Mouse (Mus musculus) forebrain, embryonic 12.5 days (tissue): Measurements from ENCODE around the gene Etfbkmt. TPM values are rescaled to one million over a fixed set of nuclear protein-coding genes. Genes with fewer than 3 reads are reported as not detected.
"Not testable (repeated sequence)": the region's sequence is repeated elsewhere in the genome, so short reads cannot be mapped to it uniquely, and the experiment has no call there.

Experiments used
- ATAC-seq: fragments of 200-750 bp; cut with Nextera tagmentation; 2 replicates; pipeline ENCODE4 v1.8.0; 2017; ENCODE audit warnings: moderate TSS enrichment; ENCODE audit not compliant: low FRiP score
- H3K27ac ChIP-seq: fragments of 300-500 bp; sonication (generic); 2 replicates; pipeline ENCODE4 v1.5.1; 2016; ENCODE audit warnings: mild to moderate bottlenecking
- H3K27me3 ChIP-seq: fragments of 300-500 bp; sonication (generic); 2 replicates; pipeline ENCODE4 v1.6.1; 2016; ENCODE audit warnings: mild to moderate bottlenecking
- H3K36me3 ChIP-seq: fragments of 300-500 bp; sonication (generic); replicated peaks from 2 replicates; pipeline ENCODE4 v1.6.1; 2016; ENCODE audit warnings: mild to moderate bottlenecking
- H3K4me1 ChIP-seq: fragments of 300-500 bp; sonication (generic); 2 replicates; pipeline ENCODE4 v1.6.1; 2016
- H3K4me2 ChIP-seq: fragments of 300-500 bp; sonication (generic); 2 replicates; pipeline ENCODE4 v1.6.1; 2016; ENCODE audit warnings: mild to moderate bottlenecking, moderate library complexity
- H3K4me3 ChIP-seq: fragments of 300-500 bp; sonication (generic); replicated peaks from 2 replicates; pipeline ENCODE4 v1.5.1; 2016; ENCODE audit warnings: mild to moderate bottlenecking
- H3K9ac ChIP-seq: fragments of 300-500 bp; sonication (generic); 2 replicates; pipeline ENCODE4 v1.6.1; 2016; ENCODE audit warnings: mild to moderate bottlenecking
- H3K9me3 ChIP-seq: fragments of 300-500 bp; sonication (generic); 2 replicates; pipeline ENCODE4 v1.6.1; 2016
- WGBS: fragments of 180-500 bp; shearing (Covaris S2); methylation state at CpG from one replicate; pipeline ENCODE4 v1.1.7; 2016; 5-methylcytosine and 5-hydroxymethylcytosine counted together
- polyA plus RNA-seq: library from polyadenylated mRNA; unstranded; fragments of >200 nt; fragmentation: Nextera tagmentation; extraction: Ambion mirVana; gene quantifications from 2 replicates; pipeline ENCODE4 v1.2.1, GENCODE M21; 2016

The Etfbkmt gene
- polyA plus RNA-seq, 1 experiment from 2014 or later = 8.4 TPM

GRCm38 (mm10) chr6:149168436-149168835 is 28.8 kb downstream of the Etfbkmt start:
- WGBS = 91% methylated on average over 2 of the region's 2 CpGs
- Histone ChIP-seq H3K27ac (no peak overlapping the region), H3K27me3 (no peaks in the 10 kb centered on the region), H3K4me1 (no peaks in the 10 kb centered on the region), H3K9me3 (no peaks in the 10 kb centered on the region), H3K36me3 (peaks cover 45% of the 10 kb centered on the region), H3K9ac (no peak overlapping the region), H3K4me3 (no peak overlapping the region), H3K4me2 (no peak overlapping the region)
- ATAC-seq = no peak

GRCm38 (mm10) chr6:149169965-149170364 is 30.3 kb downstream of the Etfbkmt start:
- H3K4me2 ChIP-seq, H3K27ac ChIP-seq, H3K4me1 ChIP-seq, H3K9me3 ChIP-seq, H3K9ac ChIP-seq, ATAC-seq, H3K27me3 ChIP-seq, H3K4me3 ChIP-seq: not testable (repeated sequence)
- peaks cover 50% of the 10 kb centered on the region for H3K36me3 ChIP-seq
- WGBS = 89% methylated on average over 4 of the region's 4 CpGs

- Histone ChIP-seq H3K4me2 (no peak overlapping the region), H3K27me3 (no peaks in the 10 kb centered on the region), H3K9ac (no peak overlapping the region), H3K9me3 (peaks cover 8% of the 10 kb centered on the region), H3K4me1 (no peaks in the 10 kb centered on the region), H3K27ac (no peak overlapping the region), H3K36me3 (peaks cover 63% of the 10 kb centered on the region), H3K4me3 (no peak overlapping the region)
- 83% methylated on average over 4 of the region's 4 CpGs for WGBS
- ATAC-seq = no peak; the same call in 1 of the 2 replicates
Measured at GRCm38 (mm10) chr6:149173831-149174625, 34.4 kb downstream of the Etfbkmt start.

GRCm38 (mm10) chr6:149174932-149175570 is 35.4 kb downstream of the Etfbkmt start:
- no peak overlapping the region for H3K9ac ChIP-seq
- no peaks in the 10 kb centered on the region for H3K4me1 ChIP-seq
- ATAC-seq = no peak
- WGBS = 95% methylated on average over 3 of the region's 3 CpGs
- H3K36me3 ChIP-seq = peaks cover 65% of the 10 kb centered on the region
- no peak overlapping the region for H3K4me2 ChIP-seq
- no peaks in the 10 kb centered on the region for H3K27me3 ChIP-seq
- H3K27ac ChIP-seq = no peak overlapping the region
- no peak overlapping the region for H3K4me3 ChIP-seq
- H3K9me3 ChIP-seq = peaks cover 8% of the 10 kb centered on the region

GRCm38 (mm10) chr6:149179064-149179463 is 39.4 kb downstream of the Etfbkmt start:
- ATAC-seq = no peak
- Histone ChIP-seq H3K27me3 (no peaks in the 10 kb centered on the region), H3K36me3 (peaks cover 80% of the 10 kb centered on the region), H3K9ac (no peak overlapping the region), H3K4me3 (no peak overlapping the region), H3K4me2 (no peak overlapping the region), H3K27ac (no peak overlapping the region), H3K4me1 (no peaks in the 10 kb centered on the region), H3K9me3 (peaks cover 8% of the 10 kb centered on the region)

GRCm38 (mm10) chr6:149184007-149184406 is 44.4 kb downstream of the Etfbkmt start:
- Histone ChIP-seq H3K4me2 (no peak overlapping the region), H3K9ac (no peak overlapping the region), H3K36me3 (peaks cover 35% of the 10 kb centered on the region), H3K4me1 (peaks cover 21% of the 10 kb centered on the region), H3K4me3 (no peak overlapping the region), H3K9me3 (no peaks in the 10 kb centered on the region), H3K27me3 (no peaks in the 10 kb centered on the region), H3K27ac (no peak overlapping the region)
- ATAC-seq = no peak
- WGBS = 90% methylated on average over 1 of the region's 1 CpGs

GRCm38 (mm10) chr6:149187371-149187770 is 47.7 kb downstream of the Etfbkmt start:
- H3K4me1 ChIP-seq = peaks cover 24% of the 10 kb centered on the region
- no peak overlapping the region for H3K27ac ChIP-seq
- H3K9ac ChIP-seq = peak overlapping the region; percentile 84
- no peaks in the 10 kb centered on the region for H3K27me3 ChIP-seq
- H3K36me3 ChIP-seq = peaks cover 10% of the 10 kb centered on the region
- ATAC-seq = no peak
- H3K4me2 ChIP-seq = peak overlapping the region; percentile 61
- 69% methylated on average over 1 of the region's 1 CpGs for WGBS
- no peaks in the 10 kb centered on the region for H3K9me3 ChIP-seq
- peak overlapping the region; percentile 63 for H3K4me3 ChIP-seq

GRCm38 (mm10) chr6:149188041-149188924 is 48.6 kb downstream of the Etfbkmt start, which contains the start of gene Amn1:
Amn1 (minus strand) TSS chr6:149188712.
- Histone ChIP-seq H3K9me3 (no peaks in the 10 kb centered on the region), H3K4me2 (peak within 1 kb of the TSS; percentile 61), H3K9ac (peak within 1 kb of the TSS; percentile 84), H3K4me3 (peak within 1 kb of the TSS; percentile 63), H3K36me3 (peaks cover 3% of the 10 kb centered on the region; the same call in 1 of the 2 replicates), H3K4me1 (peaks cover 24% of the 10 kb centered on the region), H3K27me3 (no peaks in the 10 kb centered on the region), H3K27ac (peak within 1 kb of the TSS; percentile 89)
- WGBS = under 1% methylated on average over 34 of the region's 34 CpGs
- peak; percentile 99 for ATAC-seq

GRCm38 (mm10) chr6:149188925-149189257 is 49.2 kb downstream of the Etfbkmt start:
- Histone ChIP-seq H3K9me3 (no peaks in the 10 kb centered on the region), H3K27ac (no peak overlapping the region; the same call in 1 of the 2 replicates), H3K4me2 (peak overlapping the region; percentile 61), H3K4me3 (peak overlapping the region; percentile 63), H3K36me3 (no peaks in the 10 kb centered on the region; the same call in 1 of the 2 replicates), H3K27me3 (no peaks in the 10 kb centered on the region), H3K4me1 (peaks cover 24% of the 10 kb centered on the region), H3K9ac (peak overlapping the region; percentile 45; the same call in 1 of the 2 replicates)
- WGBS = 40% methylated on average over 8 of the region's 8 CpGs
- ATAC-seq = peak; percentile 76

- Histone ChIP-seq H3K36me3 (no peaks in the 10 kb centered on the region), H3K27me3 (no peaks in the 10 kb centered on the region), H3K4me3 (no peak overlapping the region), H3K27ac (no peak overlapping the region), H3K4me1 (peaks cover 24% of the 10 kb centered on the region), H3K9me3 (no peaks in the 10 kb centered on the region), H3K9ac (no peak overlapping the region), H3K4me2 (peak overlapping the region; percentile 61; the same call in 1 of the 2 replicates)
- ATAC-seq = no peak
- 95% methylated on average over 16 of the region's 16 CpGs for WGBS
Measured at GRCm38 (mm10) chr6:149189340-149189922, 49.8 kb downstream of the Etfbkmt start.

- H3K36me3 ChIP-seq, H3K9ac ChIP-seq, H3K27me3 ChIP-seq, ATAC-seq, H3K9me3 ChIP-seq, H3K4me3 ChIP-seq, H3K4me2 ChIP-seq, H3K27ac ChIP-seq: not testable (repeated sequence)
- WGBS = 90% methylated on average over 5 of the region's 5 CpGs
- peaks cover 12% of the 10 kb centered on the region for H3K4me1 ChIP-seq
Measured at GRCm38 (mm10) chr6:149191951-149192350, 52.3 kb downstream of the Etfbkmt start.
